Mouse (Mus musculus) E14TG2a.4 (cell line): Measurements from ENCODE around the gene Ass1.
A peak's percentile ranks its signal among the peaks of the same experiment; 100 is the strongest.

ENCODE experiments used
- H3K27me3 ChIP-seq: 2 replicates; pipeline ENCODE4 v1.6.1; 2014; ENCODE audit warnings: low read length, control low read depth; ENCODE audit not compliant: insufficient read depth
- H3K36me3 ChIP-seq: 2 replicates; pipeline ENCODE4 v1.6.1; 2014; ENCODE audit warnings: low read length, control low read depth; ENCODE audit not compliant: insufficient read depth
- H3K4me1 ChIP-seq: replicated peaks from 2 replicates; pipeline ENCODE4 v1.6.1; 2014; ENCODE audit warnings: low read depth, low read length, control low read depth
- H3K4me3 ChIP-seq: replicated peaks from 2 replicates; pipeline ENCODE4 v1.5.1; 2014; ENCODE audit warnings: mild to moderate bottlenecking, low read length
- H3K9me3 ChIP-seq: 2 replicates; pipeline ENCODE4 v1.6.1; 2014; ENCODE audit warnings: low read length, control low read depth
- CTCF ChIP-seq: conservative IDR thresholded peaks from 2 replicates; pipeline ENCODE4 v1.5.1; 2014; ENCODE audit warnings: low read length
- NANOG ChIP-seq: IDR thresholded peaks from 2 replicates; pipeline ENCODE4 v1.6.1; 2014; ENCODE audit warnings: borderline replicate concordance, low read length, mixed read lengths
- POU5F1 ChIP-seq: IDR thresholded peaks from 2 replicates; pipeline ENCODE4 v1.6.1; 2014; ENCODE audit warnings: low read length, borderline replicate concordance

Gene Ass1

DNA sequence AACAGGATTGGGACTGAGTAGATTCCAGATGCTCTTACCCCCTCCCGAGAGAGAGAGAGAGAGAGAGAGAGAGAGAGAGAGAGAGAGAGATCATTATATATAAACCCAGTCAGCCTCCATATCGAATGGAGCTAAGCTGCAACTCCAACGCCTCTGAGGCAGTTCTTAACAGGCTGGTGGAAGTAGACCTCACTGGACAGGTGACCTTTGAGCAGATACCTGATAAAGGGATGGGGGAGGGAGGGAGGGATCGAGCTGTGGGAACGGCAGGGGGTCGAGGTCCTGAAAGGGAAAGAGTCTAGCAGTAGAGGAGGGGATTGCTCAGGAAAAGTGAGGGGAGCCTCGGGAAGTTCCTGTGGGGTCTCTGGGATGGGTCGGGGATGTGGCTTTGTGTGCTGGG is 8.0 kb upstream of the Ass1 start:
- Histone ChIP-seq H3K27me3 (peaks cover 73% of the 10 kb centered on the region), H3K36me3 (peaks cover 3% of the 10 kb centered on the region), H3K4me3 (peak overlapping the region; percentile 51), H3K4me1 (peaks cover 53% of the 10 kb centered on the region), H3K9me3 (no peaks in the 10 kb centered on the region)
- TF ChIP-seq NANOG, result no peak
- no peak for TF ChIP-seq CTCF
- no peak for TF ChIP-seq POU5F1

DNA sequence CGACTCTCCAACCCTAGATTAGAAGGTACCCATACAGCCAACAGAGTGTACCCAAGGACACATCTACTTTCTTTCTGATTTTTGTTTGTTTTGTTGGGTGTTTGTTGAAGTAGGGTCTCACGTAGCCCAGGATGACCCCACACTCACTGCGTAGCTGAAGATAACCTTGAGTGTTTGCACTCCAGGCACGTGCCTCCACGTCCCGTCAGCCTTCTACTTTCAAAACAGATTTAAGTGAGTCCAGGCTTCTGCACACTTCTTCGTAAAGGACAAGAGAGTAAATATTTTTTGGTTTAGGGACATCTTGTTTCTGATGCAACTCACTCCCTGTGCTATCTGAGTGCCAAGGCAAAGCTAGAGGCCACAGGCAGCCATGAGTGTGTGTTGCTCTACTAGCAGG is 6.8 kb upstream of the Ass1 start:
- no peak overlapping the region for H3K4me3 ChIP-seq
- peaks cover 62% of the 10 kb centered on the region for H3K27me3 ChIP-seq
- no peaks in the 10 kb centered on the region for H3K9me3 ChIP-seq
- TF ChIP-seq CTCF (no peak), NANOG (no peak), POU5F1 (no peak)
- no peaks in the 10 kb centered on the region for H3K36me3 ChIP-seq
- H3K4me1 ChIP-seq, result peaks cover 53% of the 10 kb centered on the region

DNA sequence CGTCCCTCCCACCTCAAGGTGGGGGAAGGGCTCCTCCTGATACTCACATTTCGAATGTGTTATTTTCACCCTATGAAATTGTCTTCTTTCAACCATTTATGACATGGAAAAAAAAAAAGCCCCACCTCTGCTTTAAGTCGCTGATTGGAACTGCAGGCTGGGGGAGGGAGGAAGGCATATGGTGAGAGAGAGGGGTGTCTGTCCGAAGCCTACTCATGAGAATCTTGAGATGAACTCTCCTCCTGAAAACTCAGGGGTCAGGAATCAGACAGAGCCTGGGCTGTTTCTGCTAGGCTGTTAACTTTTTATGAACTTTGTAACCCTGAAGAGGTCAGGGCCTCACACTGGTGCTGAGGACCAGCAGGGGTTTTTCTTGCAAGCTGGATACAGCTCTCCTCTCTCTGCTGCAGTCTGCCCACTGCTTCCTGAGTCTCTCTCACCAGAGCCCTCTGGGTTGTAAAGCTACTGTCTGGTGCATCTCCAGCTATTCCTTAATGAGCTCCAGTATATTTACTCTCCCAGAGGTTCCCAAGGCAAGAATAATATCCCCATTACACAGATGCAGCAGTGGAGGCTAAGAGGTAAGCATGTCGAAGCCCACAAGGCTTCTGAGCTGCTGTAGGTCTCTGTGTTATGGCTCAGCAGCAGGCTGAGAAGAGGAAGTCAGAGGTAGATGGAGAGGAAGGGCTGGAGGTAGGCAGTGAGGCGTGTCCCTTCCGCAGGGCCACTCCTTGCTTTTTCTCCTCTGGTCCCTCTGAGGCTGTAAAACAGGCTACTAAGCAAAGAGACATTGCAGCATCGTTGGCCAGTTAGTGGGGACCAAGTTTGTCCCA is 6.1 kb upstream of the Ass1 start:
- Histone ChIP-seq H3K9me3 (no peaks in the 10 kb centered on the region), H3K4me3 (no peak overlapping the region), H3K36me3 (no peaks in the 10 kb centered on the region), H3K27me3 (peaks cover 61% of the 10 kb centered on the region), H3K4me1 (peaks cover 53% of the 10 kb centered on the region)
- no peak for TF ChIP-seq CTCF
- TF ChIP-seq POU5F1, result no peak
- TF ChIP-seq NANOG, result no peak

DNA sequence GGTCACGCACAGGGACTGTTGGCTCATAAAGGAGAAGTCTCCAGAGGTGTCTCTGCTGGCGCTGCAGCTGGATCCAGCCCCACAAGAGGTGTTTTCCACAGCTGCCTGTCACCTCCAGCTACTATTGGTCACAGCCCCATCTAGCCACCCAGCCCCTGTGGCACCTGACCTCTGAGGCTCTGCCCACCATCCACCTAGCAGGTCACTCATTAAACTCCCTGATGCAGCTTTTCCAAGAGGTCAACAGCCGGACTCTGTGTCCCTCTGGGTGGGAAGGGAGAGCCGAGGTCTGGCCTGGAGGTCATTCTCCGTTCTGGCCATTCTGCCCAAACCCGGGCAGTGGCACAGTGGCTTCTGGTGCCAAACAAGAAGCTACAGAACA is 5.5 kb upstream of the Ass1 start:
- Histone ChIP-seq H3K9me3 (no peaks in the 10 kb centered on the region), H3K4me3 (no peak overlapping the region), H3K36me3 (no peaks in the 10 kb centered on the region), H3K4me1 (peaks cover 54% of the 10 kb centered on the region), H3K27me3 (peaks cover 61% of the 10 kb centered on the region)
- no peak for TF ChIP-seq POU5F1
- TF ChIP-seq CTCF, result no peak
- TF ChIP-seq NANOG, result no peak

DNA sequence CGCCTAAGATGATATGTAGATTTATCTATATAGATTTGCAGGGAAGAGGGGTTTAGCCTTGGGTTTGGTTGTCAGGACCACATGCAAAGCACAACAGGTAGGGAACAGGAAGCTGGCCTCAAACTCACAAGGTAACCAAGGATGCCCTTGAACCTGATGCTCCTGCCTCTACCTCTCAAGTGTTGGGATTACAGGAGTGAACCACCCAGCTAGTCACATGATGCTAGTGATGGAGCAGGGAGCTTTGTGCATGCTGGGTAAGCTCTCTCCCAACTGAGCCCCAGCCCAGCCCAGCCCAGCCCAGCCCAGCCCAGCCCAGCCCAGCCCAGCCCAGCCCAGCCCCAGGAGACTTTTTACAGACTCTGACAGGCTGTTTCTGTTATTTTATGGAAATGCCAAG is 2.5 kb upstream of the Ass1 start:
- Histone ChIP-seq H3K4me3 (no peak overlapping the region), H3K4me1 (peaks cover 63% of the 10 kb centered on the region), H3K36me3 (0 out of 2 replicates have a peak, but pooled peaks cover 6% of the 10 kb centered on the region), H3K9me3 (no peaks in the 10 kb centered on the region), H3K27me3 (peaks cover 54% of the 10 kb centered on the region)
- TF ChIP-seq POU5F1 (no peak), CTCF (no peak), NANOG (no peak)

DNA sequence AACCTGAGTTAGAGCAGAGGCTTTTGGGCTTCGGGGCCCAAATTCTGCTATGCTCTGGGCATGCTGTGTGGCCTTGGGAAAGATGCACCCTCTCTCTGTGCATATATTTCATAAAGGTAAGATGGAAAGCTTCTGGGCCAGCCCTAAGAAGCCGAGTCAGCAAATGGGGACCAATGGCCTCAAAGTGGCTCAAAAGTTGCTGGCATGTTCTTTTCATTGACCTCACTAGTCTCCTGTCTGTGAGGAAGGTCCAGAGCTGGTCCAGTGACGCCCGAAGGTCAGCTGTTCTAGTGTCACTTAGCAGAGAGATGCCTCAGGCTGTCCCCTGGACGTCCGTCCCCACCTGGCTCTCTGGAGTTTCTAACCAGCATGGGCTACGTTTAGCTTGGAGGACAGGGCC is 1.1 kb upstream of the Ass1 start:
- no peak for TF ChIP-seq CTCF
- no peak for TF ChIP-seq NANOG
- no peak for TF ChIP-seq POU5F1
- Histone ChIP-seq H3K36me3 (peaks cover 16% of the 10 kb centered on the region), H3K27me3 (peaks cover 41% of the 10 kb centered on the region), H3K4me1 (peaks cover 64% of the 10 kb centered on the region), H3K9me3 (no peaks in the 10 kb centered on the region), H3K4me3 (peak overlapping the region; percentile 92)

DNA sequence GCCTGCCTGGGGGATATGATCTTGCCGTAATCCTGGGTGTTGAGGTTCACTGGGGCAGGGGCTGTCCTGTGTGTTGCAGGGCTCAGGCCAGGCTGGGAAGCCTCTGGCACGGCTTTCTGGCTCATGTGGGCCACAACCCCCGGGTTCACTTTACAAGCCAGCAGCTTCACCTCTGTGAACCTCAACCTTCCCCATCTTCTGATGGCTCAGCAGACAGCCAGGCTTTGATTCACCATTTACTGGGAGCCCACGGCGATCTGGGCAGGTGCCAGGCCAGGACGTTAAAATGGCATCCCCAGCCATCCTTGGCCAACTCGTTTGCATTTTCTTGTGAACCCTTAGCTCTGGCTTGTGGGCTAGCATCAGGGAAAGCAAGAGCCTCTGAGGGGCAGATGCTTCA is 527 bp upstream of the Ass1 start:
- Histone ChIP-seq H3K27me3 (peaks cover 35% of the 10 kb centered on the region), H3K36me3 (peaks cover 22% of the 10 kb centered on the region), H3K4me3 (peak overlapping the region; percentile 92), H3K4me1 (peaks cover 62% of the 10 kb centered on the region), H3K9me3 (no peaks in the 10 kb centered on the region)
- TF ChIP-seq CTCF, result no peak
- TF ChIP-seq POU5F1, result no peak
- no peak for TF ChIP-seq NANOG

DNA sequence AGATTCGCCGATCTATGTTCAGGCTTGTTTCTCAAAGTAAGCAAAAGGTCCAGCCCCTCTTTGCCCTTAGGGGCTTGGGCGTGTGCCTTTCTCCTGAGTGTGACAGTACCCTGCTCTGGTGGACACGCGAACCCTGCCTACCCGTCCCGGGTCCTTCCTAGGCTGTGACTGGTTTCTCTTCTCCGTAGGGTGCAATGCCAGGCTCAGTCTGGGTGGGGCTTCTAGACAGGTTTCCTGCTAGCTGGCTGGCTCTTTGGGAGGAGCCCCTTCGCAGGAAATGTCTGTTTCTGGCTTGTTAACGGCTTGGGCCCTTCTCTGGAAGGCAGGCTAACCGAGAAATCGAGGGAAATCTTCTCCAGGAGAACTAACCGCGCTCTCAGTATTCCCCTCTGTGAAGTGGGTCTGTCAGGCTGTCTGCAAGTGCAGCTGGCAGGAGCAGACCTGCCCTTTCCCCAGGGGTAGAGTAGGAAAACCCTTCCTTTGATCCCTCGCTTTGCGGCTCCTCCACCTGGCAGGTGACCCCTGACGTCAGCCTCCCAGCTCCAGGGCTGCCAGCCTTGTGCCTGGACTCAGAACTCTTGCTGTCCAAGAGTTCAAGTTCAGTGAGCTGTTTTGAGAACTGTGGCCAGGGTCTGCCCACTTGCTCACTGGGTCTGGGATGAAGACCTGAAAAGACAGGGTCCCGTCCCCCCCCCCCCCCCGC is 827 bp downstream of the Ass1 start:
- Histone ChIP-seq H3K4me3 (peak overlapping the region; percentile 92), H3K27me3 (peaks cover 27% of the 10 kb centered on the region), H3K9me3 (no peaks in the 10 kb centered on the region), H3K36me3 (peaks cover 36% of the 10 kb centered on the region), H3K4me1 (peaks cover 70% of the 10 kb centered on the region)
- TF ChIP-seq CTCF, result no peak
- TF ChIP-seq NANOG, result no peak
- no peak for TF ChIP-seq POU5F1

DNA sequence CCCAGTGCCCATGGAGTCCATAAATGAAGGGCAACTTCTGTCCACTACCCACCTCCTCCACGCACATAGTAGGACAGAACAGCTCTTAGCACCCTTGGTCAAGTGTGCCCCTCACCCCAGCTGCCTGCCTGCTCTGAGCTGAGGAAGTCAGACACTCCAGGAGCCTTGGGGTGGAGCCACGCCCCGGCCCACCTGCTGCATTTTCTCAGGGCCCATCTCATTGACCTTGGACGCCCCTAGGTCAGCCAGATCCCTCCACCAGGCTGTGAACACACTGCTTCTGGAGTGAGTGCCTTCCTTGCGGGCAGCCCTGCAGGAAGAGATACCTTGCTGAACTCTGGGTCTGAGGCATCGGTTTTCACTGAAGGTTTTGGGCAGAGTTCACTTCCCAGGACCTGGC is 1.6 kb downstream of the Ass1 start:
- Histone ChIP-seq H3K27me3 (peaks cover 27% of the 10 kb centered on the region), H3K4me3 (peak overlapping the region; percentile 58), H3K9me3 (no peaks in the 10 kb centered on the region), H3K4me1 (peaks cover 76% of the 10 kb centered on the region), H3K36me3 (peaks cover 43% of the 10 kb centered on the region)
- no peak for TF ChIP-seq NANOG
- TF ChIP-seq POU5F1, result no peak
- TF ChIP-seq CTCF, result no peak
